Mouse (Mus musculus) kidney, postnatal 4 days (tissue): ENCODE data around the gene Pitpnc1.

ENCODE experiments used
- DNase-seq, 2 experiments: peaks; one replicate each; pipeline ENCODE4 v3.0.0; 2021; ENCODE audit warnings: mixed read lengths in 2 of 2

Pitpnc1 gene

DNA sequence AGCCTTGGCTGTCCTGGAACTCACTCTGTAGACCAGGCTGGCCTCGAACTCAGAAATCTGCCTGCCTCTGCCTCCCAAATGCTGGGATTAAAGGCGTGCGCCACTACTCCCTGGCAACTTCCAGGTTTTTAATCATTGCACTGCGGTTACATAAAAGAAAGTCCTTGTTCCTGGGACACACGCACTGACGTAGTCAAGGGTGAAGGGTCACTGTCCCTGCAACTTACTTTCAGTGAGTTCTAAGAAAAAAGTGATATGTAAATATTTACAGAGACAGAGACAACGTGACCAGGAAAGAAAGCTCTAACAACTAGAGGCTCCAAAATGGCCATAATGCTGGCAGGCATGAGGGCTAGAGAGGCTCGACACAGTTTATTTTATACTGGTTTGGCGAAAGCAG lies 199.9 kb downstream of the Pitpnc1 start:
- DNase-seq, result no peak

GRCm38 (mm10) chr11:107267522-107267921 lies 203.0 kb downstream of the Pitpnc1 start:
- DNase-seq, result peak in 1 of 2 experiments; percentile 26

DNA sequence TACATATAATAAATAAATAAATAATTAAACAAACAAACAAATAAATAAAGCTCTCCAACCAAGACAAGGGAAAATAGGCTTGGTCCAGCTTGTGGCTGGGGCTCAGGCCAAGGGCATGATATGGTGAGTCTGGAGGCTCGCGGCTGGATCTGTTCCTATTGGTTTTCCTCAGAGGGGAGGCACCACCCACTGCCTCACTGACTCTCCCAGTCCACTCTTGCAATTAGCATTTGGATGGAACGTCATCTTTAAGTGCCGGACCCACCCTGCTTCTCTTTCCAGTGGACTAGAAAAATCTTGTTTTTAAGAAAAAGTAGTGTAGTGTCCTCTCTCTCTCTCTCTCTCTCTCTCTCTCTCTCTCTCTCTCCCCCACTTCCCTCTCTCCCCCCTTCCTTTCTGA lies 204.6 kb downstream of the Pitpnc1 start:
- no peak for DNase-seq

DNA sequence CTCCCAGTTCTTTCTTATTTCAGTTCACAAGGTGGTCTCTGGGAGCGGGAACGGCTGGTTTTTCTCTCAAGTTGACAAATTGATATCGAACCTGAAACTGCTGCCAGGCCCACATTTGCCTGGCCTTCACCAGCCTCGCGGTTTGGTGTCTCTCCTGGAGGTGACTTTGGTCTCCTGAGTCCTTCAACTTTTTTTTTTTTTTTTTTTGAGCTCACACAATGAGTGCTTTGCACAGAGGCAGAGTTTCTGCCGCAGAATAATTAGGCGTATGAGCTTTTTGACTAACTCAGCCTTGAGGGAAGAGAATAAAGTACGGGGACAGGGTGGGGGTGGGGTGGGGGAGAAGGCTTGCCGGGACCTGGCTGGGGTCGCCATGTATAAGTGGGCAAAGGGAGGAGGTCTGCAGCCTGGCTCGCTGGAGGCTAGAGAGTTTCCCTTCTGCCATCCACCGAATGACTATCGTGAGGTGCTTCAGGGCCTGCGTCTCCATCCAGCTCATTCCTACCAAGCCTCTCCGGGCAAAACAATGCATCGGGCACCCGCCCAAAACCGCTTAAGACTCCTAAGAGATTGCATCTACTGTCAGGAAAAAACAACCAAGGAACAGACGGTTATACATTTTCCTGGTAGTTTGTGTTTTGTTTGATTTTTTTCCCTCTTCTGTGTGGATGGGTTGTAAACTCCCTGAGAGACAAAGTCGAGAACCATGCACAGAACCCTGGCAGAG lies 205.4 kb downstream of the Pitpnc1 start:
- DNase-seq, result peak; percentile 30 to 33

GRCm38 (mm10) chr11:107263838-107264237 lies 206.7 kb downstream of the Pitpnc1 start:
- DNase-seq, result no peak

GRCm38 (mm10) chr11:107259428-107259827 lies 211.1 kb downstream of the Pitpnc1 start:
- no peak for DNase-seq

GRCm38 (mm10) chr11:107255185-107255584 lies 215.3 kb downstream of the Pitpnc1 start:
- DNase-seq, result peak; percentile 76 to 84

GRCm38 (mm10) chr11:107254181-107254580 lies 216.3 kb downstream of the Pitpnc1 start:
- DNase-seq, result peak in 1 of 2 experiments; percentile 30

DNA sequence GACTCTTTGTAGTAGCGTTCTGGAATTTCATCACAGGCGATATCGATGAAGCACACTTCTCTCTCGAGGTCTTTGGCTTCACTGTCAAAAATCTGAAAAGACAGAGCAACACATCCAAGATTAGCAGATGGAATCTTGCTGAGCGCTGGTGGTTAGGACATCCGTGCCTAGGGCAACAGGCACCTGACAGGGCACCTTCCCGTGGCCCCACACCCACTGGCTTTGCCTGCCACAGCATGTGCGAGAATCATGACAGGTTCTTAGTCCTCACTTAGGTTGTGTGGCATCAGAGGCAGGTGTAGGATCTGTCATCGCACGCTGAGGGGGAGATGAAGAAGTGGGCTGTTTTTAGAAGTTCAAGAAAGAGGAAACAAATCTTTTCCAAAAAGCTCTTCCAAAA lies 218.5 kb downstream of the Pitpnc1 start:
- DNase-seq, result no peak

DNA sequence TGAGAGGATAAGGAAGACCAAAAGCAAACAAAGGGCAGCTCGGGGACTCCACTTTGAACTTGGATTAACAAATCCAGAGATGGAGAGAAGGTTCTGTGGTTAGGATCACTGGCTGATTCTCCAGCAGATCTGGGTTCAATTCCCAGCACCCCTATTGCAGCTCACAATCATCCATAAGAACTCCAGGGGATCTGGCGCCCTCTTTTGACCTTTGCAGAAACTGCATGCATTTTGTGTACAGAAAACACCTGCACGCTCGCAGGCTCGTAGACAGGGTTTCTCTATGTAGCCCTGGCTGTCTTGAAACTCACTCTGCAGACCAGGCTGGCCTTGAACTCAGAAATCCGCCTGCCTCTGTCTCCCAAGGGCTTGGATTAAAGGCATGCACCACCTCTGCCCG lies 219.0 kb downstream of the Pitpnc1 start:
- no peak for DNase-seq

- DNase-seq, result no peak
These were observed 219.6 kb downstream of the Pitpnc1 start for GRCm38 (mm10) chr11:107250882-107251281.

DNA sequence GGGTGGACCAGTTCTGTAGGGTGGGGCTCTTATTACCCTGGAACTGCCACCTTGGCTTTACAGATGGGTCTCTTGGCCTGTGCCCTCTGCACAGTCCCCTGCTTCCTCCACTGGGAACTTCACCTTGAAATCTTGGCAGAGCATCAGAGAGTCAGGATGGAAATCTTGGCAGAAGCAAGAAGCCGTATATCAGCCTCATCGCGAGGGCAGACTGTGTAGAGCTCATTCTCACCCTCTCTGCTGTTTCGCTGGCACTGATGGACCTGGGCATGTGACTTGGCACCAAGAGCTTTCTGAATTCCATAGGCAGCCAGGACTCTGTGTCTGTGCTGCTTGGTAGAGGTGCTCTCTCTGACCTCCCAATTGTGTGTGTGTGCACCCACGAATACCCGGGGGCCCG lies 221.7 kb downstream of the Pitpnc1 start:
- peak; percentile 18 to 27 for DNase-seq

GRCm38 (mm10) chr11:107245657-107246056 lies 224.8 kb downstream of the Pitpnc1 start:
- no peak for DNase-seq

GRCm38 (mm10) chr11:107243126-107243525 lies 227.4 kb downstream of the Pitpnc1 start:
- DNase-seq, result no peak

DNA sequence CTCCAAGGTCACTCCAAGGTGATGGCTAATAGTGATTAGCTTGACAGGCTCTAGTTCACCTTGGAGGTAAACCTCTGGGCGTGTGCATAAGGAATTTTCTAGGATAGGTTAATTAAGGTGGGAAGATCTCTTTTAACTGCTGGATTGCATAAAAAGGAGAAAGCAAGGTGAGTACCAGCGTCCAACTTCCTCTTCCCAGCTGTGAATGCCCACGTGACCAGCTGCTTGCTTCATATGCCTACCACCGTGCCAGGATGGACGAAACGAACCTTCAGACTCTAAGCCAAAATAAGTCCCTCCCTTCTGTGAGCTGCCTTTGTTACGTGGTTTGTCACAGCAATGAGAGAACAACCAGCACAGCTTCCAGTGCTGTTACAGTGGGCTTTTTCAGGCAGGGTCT lies 228.8 kb downstream of the Pitpnc1 start:
- DNase-seq, result no peak

GRCm38 (mm10) chr11:107238506-107238905 lies 232.0 kb downstream of the Pitpnc1 start:
- DNase-seq, result no peak

GRCm38 (mm10) chr11:107237532-107237931 lies 233.0 kb downstream of the Pitpnc1 start:
- DNase-seq, result no peak

DNA sequence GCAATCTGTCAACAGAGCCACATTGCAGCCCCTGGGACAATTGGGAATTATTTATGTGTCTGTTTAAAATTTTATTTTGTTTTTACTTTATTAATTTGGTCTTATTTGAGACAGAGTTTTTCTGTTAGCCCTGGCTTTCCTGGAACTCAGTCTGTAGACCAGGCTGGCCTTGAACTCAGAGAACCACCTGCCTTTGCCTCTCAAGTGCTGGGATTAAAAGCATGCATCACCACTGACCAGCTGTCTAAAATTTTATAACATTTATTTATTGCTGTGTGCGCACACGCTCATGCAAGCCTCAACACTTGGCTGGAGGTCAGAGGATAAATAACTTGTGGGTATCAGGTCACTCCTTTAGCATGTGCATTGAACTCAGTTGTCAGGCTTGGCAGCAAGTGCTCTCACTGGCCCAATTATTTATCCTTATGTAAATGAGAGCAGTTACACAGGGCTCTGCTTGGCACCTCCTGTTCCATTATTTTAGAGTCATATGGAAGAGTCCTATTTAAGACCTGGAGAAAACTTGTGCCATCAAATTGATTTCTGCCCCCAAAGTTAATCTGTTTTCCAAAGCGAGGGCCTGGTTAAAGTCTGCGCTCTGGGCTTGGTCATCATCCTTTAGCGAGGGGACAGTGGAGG lies 237.1 kb downstream of the Pitpnc1 start:
- no peak for DNase-seq

DNA sequence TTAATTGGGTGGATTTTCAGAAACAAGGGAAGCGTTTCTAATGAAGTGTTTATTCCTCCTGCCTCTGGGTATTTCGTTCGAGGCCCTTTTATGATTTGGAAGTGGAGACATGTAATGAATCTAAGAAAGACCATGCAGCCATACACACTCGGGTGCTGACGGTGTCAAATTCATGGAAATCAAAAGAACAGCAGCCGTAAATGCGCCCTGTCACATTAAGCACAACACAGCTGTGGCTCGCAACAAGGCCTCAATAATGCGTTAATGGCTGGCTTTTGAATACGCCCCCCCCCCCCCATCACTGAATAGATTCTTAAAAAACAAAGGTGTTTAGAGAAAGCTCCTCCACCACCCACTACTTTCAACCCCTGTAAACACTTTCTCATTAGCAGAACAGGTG lies 240.4 kb downstream of the Pitpnc1 start:
- no peak for DNase-seq

- DNase-seq, result no peak
These were observed 244.1 kb downstream of the Pitpnc1 start for GRCm38 (mm10) chr11:107226431-107226830.

- no peak for DNase-seq
These were observed 244.5 kb downstream of the Pitpnc1 start for GRCm38 (mm10) chr11:107226013-107226412.

GRCm38 (mm10) chr11:107225301-107225700 lies 245.2 kb downstream of the Pitpnc1 start:
- no peak for DNase-seq

DNA sequence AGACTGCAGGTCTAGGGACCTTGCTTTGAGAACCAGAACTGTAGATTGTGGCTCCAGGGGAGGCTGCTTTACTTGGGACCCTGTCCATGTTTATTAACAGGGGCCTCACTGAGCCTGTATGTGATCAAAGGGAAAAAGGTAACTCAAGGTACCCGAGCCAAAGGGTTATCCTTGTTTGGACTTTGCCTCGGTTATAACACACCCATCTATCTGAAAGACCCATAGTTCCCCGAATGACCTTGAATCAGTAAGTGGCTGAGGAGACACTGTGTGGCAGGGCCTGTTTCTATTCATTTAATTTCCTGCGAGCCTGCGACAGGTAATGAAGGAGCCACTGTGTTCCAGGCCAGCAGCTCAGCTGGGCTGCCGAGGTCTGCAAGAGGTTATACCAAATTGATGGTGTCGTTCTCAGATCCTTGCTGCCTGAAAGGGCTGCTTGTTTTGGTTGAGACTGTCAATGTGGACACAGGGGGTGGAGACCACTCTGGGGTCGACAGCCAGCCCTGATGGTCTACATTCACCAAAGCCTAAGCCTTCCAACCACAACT lies 246.8 kb downstream of the Pitpnc1 start:
- DNase-seq, result no peak

DNA sequence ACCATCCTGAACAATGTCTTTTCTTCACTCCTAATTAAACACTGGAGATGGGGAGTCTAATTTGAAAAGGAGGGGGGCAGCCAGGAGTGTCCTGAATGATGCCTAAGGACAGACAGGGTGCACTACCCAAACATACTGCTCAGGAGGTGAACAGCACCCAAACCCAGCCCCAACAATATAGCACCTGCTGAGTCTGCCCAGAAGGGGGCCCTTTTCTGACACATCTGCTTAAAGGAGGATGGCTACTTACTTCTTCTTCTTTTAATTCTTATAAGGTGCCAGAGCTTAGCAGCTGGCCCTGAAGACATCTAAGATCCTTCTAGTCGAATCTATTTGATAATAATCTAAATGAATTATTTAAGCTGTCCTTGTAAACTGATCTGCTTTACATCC lies 247.3 kb downstream of the Pitpnc1 start:
- DNase-seq, result peak; percentile 37 to 44
